32 mouse cellular contexts compared by ENCODE assay signal in genomic region chr19:47390878-47391277, GRCm38 (mm10).
DNase-seq lines count a peak whose midpoint lies in the region; TF ChIP-seq lines count a peak whose summit lies in the region.
"Had no signal": no experiment of that assay in that cellular context is flagged by ENCODE, and none has a peak within 500 bp of the region (broad histone marks: within the 10 kb centered on the region; RNA-seq: fewer than 3 reads in every experiment).

No protein-coding gene starts in this region.

- WGBS in heart, embryonic 10.5 days, result 76% methylated on average over 13 of the region's 13 CpGs
- 92% methylated on average over 13 of the region's 13 CpGs for WGBS in thymus, adult 2 months

- TF ChIP-seq POLR2A in thymus, adult 2 months (IDR thresholded peaks at IDR 0.05; ENCODE audit: control insufficient read depth, extremely low read depth, insufficient read depth, low read length, poor library complexity), result no peak

- no peak for TF ChIP-seq CTCF in thymus, adult 2 months (IDR thresholded peaks at IDR 0.05; ENCODE audit: borderline replicate concordance, control insufficient read depth, extremely low read depth, insufficient read depth, low read length, poor library complexity)

- peak; percentile 57 for DNase-seq in gastrocnemius, adult 18-20 months (ENCODE audit: low spot score)
- DNase-seq in gastrocnemius, postnatal 36 days, result no peak
- DNase-seq in heart, embryonic 10.5 days (ENCODE audit: low spot score), result no peak
- no peak for DNase-seq in heart, postnatal 14 days
- no peak for DNase-seq in thymus, adult 2 months
- DNase-seq in thymus, postnatal 10 days (ENCODE audit: low spot score in 2 of 2), result no peak
- peak; percentile 10 for DNase-seq in splenic B cell, adult 2 months (ENCODE audit: low read depth, low spot score)
- DNase-seq in cerebellum, postnatal 36 days, result no peak
- DNase-seq: adrenal gland, postnatal 25 days; cerebellum, adult 18-20 months; cerebellum, postnatal 10 days; heart, postnatal 36 days; kidney, adult 2 months; kidney, postnatal 36 days; left cerebral cortex, postnatal 4 days; liver, embryonic 13.5 days; lung, adult 2 months; lung, postnatal 10 days; retina, postnatal 1 day; right cerebral cortex, postnatal 14 days; thymus, postnatal 25 days had no signal

- intact Hi-C loops in gastrocnemius, postnatal 36 days (cut with DNase I), result no loop called here
- intact Hi-C loops in heart, postnatal 14 days (cut with DNase I), result no loop called here

- H3K9me3 ChIP-seq in heart, embryonic 10.5 days, result no peaks in the 10 kb centered on the region
- H3K9me3 ChIP-seq: embryonic facial prominence, embryonic 10.5 days; embryonic facial prominence, embryonic 15.5 days; forebrain, embryonic 12.5 days; heart, embryonic 15.5 days; hindbrain, embryonic 12.5 days; intestine, embryonic 15.5 days; liver, embryonic 13.5 days; midbrain, embryonic 13.5 days; neural tube, embryonic 15.5 days had no signal

- H3K27ac ChIP-seq in heart, embryonic 10.5 days, result peak overlapping the region; percentile 36; the same call in 1 of the 2 replicates
- peak overlapping the region; percentile 29; the same call in 1 of the 2 replicates for H3K27ac ChIP-seq in thymus, adult 2 months (ENCODE audit: control insufficient read depth, insufficient read depth, low read length)
- H3K27ac ChIP-seq: embryonic facial prominence, embryonic 10.5 days; embryonic facial prominence, embryonic 15.5 days; forebrain, embryonic 12.5 days; heart, embryonic 15.5 days; hindbrain, embryonic 12.5 days; hindbrain, postnatal 0 days; intestine, embryonic 15.5 days; macrophage; midbrain, embryonic 13.5 days; neural tube, embryonic 15.5 days had no signal

- H3K36me3 ChIP-seq in heart, embryonic 10.5 days, result peaks cover 31% of the 10 kb centered on the region; the same call in 1 of the 2 replicates
- no peaks in the 10 kb centered on the region for H3K36me3 ChIP-seq in thymus, adult 2 months (ENCODE audit: control insufficient read depth, insufficient read depth, low read length)
- peaks cover 5% of the 10 kb centered on the region for H3K36me3 ChIP-seq in splenic B cell, adult 2 months (ENCODE audit: control insufficient read depth, insufficient read depth, low read length, poor library complexity, severe bottlenecking)
- H3K36me3 ChIP-seq: forebrain, embryonic 12.5 days; heart, embryonic 15.5 days; hindbrain, embryonic 12.5 days; intestine, embryonic 15.5 days; midbrain, embryonic 13.5 days; neural tube, embryonic 15.5 days had no signal

- no peak overlapping the region for H3K4me3 ChIP-seq in heart, embryonic 10.5 days
- no peak overlapping the region for H3K4me3 ChIP-seq in thymus, adult 2 months (ENCODE audit: control insufficient read depth, insufficient read depth, low read length)
- H3K4me3 ChIP-seq: embryonic facial prominence, embryonic 10.5 days; embryonic facial prominence, embryonic 15.5 days; forebrain, embryonic 12.5 days; heart, embryonic 15.5 days; hindbrain, embryonic 12.5 days; intestine, embryonic 15.5 days; liver, embryonic 13.5 days; midbrain, embryonic 13.5 days; neural tube, embryonic 15.5 days had no signal

- no peaks in the 10 kb centered on the region for H3K27me3 ChIP-seq in heart, embryonic 10.5 days (ENCODE audit: insufficient read depth, poor library complexity, severe bottlenecking)
- H3K27me3 ChIP-seq in thymus, adult 2 months (ENCODE audit: control insufficient read depth, insufficient read depth, low read length), result no peaks in the 10 kb centered on the region
- 0 out of 2 replicates have a peak, but pooled peaks cover 1% of the 10 kb centered on the region for H3K27me3 ChIP-seq in splenic B cell, adult 2 months (ENCODE audit: control insufficient read depth, insufficient read depth, low read length, poor library complexity, severe bottlenecking)
- H3K27me3 ChIP-seq: embryonic facial prominence, embryonic 15.5 days; forebrain, embryonic 12.5 days; heart, embryonic 15.5 days; hindbrain, embryonic 12.5 days; intestine, embryonic 15.5 days; liver, embryonic 13.5 days; midbrain, embryonic 13.5 days; neural tube, embryonic 15.5 days; Patski had no signal

- H3K4me1 ChIP-seq in heart, embryonic 10.5 days, result peaks cover 39% of the 10 kb centered on the region
- H3K4me1 ChIP-seq in thymus, adult 2 months (replicated peaks; ENCODE audit: control insufficient read depth, insufficient read depth, low read length), result peaks cover 4% of the 10 kb centered on the region; the same call in 1 of the 2 replicates
- H3K4me1 ChIP-seq: forebrain, embryonic 12.5 days; midbrain, embryonic 13.5 days had no signal

Comparison
In these comparisons a context has a peak if more than half of its experiments do, and no peak if none do; other contexts are left out.
1. DNase-seq: peak in gastrocnemius, adult 18-20 months (single experiment) and splenic B cell, adult 2 months (single experiment); none in gastrocnemius, postnatal 36 days (0 of 2), heart, embryonic 10.5 days (single experiment), heart, postnatal 14 days (0 of 2), thymus, adult 2 months (single experiment), thymus, postnatal 10 days (0 of 2) and cerebellum, postnatal 36 days (0 of 2).